Mouse (Mus musculus) cerebellum, adult 2 months (tissue): ENCODE data around the gene Glra4.

Experiments
- CTCF ChIP-seq: fragments of 200-500 bp; IDR thresholded peaks from 2 replicates; pipeline ENCODE4 v1.5.1; 2011; ENCODE audit warnings: low read depth, mild to moderate bottlenecking, control low read depth, low read length, moderate library complexity, borderline replicate concordance; ENCODE audit not compliant: insufficient read depth
- POLR2A ChIP-seq: fragments of 200-500 bp; IDR thresholded peaks from 2 replicates; pipeline ENCODE4 v1.6.1; 2011; ENCODE audit warnings: low read length, control low read depth, borderline replicate concordance; ENCODE audit not compliant: insufficient read depth

DNA sequence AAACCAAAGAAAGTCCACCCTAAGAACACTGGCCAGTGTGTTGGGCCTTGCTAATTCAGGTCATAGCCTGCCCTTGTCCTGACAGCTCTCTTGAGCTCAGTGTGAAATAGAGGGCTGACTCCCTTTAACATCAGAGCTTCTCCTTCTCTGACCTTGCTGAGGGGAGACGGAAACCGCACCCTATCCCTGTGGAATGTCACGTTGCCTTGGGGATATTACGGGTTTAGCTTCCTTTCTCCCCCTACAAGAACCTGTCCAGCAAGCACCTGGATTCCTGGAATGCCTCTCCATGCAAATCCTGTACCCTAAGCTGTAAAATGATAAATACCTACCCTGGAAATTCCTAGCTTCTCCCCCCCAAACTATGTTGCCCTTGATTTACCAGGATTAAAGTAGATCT, 9.5 kb upstream of the Glra4 start:
- TF ChIP-seq CTCF (no peak), POLR2A (no peak)
